ENCODE assay signal across 18 mouse cellular contexts in genomic region chr17:45881284-45881683, GRCm38 (mm10).
"Had no signal": no experiment of that assay in that cellular context is flagged by ENCODE, and none has a peak within 500 bp of the region (broad histone marks: within the 10 kb centered on the region; RNA-seq: fewer than 3 reads in every experiment).

No protein-coding gene starts in this region.

- H3K4me3 ChIP-seq: megakaryocyte, embryonic 14.5 days; midbrain, embryonic 13.5 days; myocyte; neural tube, embryonic 13.5 days; neural tube, embryonic 15.5 days had no signal

- H3K36me3 ChIP-seq: midbrain, embryonic 13.5 days; neural tube, embryonic 13.5 days; neural tube, embryonic 15.5 days had no signal

- H3K27ac ChIP-seq: macrophage; midbrain, embryonic 13.5 days; neural tube, embryonic 13.5 days; neural tube, embryonic 15.5 days had no signal

- DNase-seq: lung, adult 18-20 months; lung, embryonic 14.5 days; lung, postnatal 10 days; lung, postnatal 36 days; retina, postnatal 1 day; right cerebral cortex, adult 18-20 months; right cerebral cortex, postnatal 25 days; right cerebral cortex, postnatal 4 days; spleen, adult 18-20 months; thymus, adult 18-20 months; thymus, postnatal 14 days; thymus, postnatal 36 days had no signal
